Mouse (Mus musculus) 3134 (cell line): ENCODE results near the gene Zfp354a.
"Not testable (repeated sequence)": the region's sequence is repeated elsewhere in the genome, so short reads cannot be mapped to it uniquely, and the experiment has no call there.

Source experiments
- DNase-seq: peaks from one replicate; pipeline ENCODE4 v3.0.0-alpha.2; 2011; ENCODE audit warnings: low spot score; ENCODE audit not compliant: insufficient read length; ENCODE audit errors: extremely low read depth

Gene Zfp354a

DNA sequence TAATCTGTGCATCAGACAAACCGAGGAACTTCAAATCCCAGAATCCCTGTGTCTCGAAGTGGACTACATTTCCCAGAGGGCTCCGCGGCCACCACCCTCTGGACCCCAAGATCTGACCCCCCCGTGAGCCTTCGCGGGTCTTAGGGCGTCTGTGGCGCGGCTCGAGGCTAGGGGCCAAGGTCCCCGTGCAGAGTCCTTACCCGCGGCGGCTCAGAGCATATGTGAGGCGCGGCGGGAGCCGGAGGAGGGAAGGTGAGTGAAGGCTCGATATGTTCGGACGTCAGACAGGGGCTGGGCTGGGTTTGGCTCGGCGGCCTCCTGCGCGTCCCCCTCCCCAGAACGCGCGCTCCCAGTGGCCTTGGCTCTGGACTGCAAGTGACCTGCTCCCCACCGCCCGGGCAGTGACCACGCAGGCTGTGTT, at the start of gene Zfp354a:
Zfp354a (plus strand) TSS at position 107 of the 421 bp plus-strand sequence.
- peak; percentile 69 for DNase-seq

DNA sequence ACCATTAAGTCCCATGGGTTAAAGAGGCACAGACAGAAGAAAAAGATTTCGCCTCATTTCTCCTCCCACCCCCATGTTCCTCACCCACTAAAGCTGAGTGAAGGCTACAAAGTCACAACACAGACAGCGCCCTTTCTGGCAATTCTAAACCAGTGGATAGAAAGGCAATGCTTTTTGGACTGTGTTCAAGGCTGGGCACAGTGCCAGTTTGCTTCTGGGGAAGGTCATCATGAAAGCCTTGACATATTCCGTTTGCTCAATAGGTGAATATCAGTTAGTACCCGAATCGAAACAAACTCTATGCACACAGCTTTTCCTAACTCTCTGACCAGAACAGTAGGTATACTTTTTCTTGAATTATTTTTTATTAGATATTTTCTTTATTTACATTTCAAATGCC, 47.2 kb upstream of the Zfp354a start:
- DNase-seq: no peak

DNA sequence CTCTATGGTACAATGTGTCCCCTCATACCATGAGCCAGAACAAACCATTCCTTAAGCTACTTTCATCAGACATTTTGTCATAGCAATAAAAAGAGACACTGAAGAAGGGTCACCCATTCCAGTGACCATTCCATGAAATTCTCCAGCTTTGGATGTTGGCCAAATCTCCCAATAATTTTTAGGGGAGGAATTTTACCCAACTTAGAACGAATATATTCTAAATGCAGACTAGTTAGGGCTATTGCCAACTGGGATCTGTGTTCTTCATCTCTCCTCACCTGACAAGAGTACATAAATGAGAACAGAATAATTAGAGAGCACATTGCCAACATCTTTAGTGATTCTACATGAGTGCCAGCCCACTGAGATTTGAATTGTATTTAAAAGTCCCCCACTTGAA, 45.1 kb upstream of the Zfp354a start, which contains the start of gene Olfr54:
Olfr54 (plus strand) TSS at position 301 of the 400 bp plus-strand sequence.
- DNase-seq: no peak

DNA sequence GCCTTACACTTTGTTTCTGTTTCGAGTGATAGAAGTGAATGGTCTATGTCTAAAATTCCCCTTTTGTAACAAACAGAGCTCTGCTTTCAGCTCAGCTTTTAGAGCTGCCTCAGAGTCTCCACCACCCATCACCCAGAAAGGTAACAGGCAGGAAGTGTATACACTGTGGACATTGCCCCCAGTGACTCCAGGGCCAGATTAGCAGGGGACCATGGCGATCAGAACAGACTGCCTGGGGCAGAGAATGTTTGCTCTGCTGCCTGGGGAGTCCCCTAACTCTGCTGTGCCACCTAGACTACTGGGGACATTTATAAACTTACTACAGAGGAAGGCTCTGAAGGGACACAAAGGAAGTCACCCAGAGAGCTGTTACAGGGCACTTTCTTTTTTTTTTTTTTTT, 42.7 kb upstream of the Zfp354a start:
- no peak for DNase-seq

DNA sequence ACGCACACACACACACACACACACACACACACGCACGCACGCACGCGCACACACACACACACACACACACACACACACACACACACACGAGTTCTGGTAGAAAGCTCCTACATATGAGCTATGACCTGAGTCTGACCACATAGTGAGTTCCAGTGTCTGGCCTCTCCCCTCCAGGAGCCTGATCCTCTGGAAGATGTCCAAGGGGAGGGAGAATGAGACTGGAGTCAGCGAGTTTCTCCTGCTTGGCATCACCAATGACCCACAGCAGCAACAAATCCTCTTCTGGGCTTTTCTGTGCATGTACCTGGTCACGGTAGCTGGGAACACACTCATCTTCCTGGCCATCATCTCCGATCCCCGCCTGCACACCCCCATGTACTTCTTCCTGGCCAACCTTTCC, 32.2 kb upstream of the Zfp354a start:
- DNase-seq: not testable (repeated sequence)

DNA sequence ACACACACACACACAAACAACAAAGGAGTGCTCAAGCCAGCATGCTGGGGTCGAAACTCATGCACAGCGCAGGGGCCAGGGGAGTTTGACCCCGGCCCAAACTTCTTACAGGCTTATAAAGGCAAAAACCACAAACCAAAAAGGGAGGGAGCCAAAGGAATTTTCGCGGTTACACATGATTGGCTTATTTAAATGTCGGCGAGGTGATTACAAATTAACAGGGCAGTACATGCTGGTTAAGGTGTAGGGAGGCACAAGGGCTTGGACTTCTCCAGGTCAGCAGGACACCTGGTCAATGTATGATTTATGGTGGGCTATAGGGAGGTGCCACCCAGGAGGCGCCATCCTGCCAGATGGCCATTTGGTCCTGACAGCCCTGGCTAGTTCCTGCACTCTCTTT, 29.7 kb upstream of the Zfp354a start:
- not testable (repeated sequence) for DNase-seq

DNA sequence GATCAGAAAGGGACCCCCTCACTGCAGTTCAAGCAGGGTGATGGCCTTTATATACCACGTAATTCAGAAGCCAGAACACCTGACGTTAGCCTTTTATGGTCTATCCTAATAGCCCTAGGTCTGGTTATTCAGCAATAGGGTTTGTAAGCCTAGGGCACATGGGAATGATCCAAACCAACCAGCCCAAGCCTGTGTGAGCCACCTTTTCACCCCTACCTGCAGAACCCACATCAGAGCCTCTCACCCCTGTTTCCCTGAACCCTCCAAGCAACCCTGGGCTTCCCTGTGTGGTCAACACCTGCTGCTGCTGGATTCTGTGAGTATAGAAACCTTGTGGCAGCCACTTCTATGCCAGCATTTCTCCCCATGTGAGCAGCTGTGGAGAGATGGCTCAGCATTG, 28.8 kb upstream of the Zfp354a start:
- DNase-seq: no peak

DNA sequence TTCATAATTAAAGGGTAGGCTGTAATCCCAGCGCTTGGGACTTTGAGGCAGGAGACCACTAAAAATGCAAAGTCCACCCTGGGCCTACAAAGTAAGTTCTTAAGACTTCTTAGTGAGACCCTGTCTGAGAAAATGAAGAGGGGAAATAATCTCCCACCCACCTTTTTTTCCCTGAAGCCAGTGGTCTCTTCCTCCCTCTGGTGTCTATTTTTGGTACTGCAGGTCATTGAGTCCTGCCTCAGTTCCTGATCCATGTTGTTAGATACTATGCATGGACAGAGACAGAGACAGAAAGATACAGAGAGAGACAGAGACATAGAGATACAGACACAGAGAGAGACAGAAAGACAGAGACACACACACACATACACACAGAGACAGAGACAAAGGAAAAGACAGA, 26.2 kb upstream of the Zfp354a start:
- no peak for DNase-seq

DNA sequence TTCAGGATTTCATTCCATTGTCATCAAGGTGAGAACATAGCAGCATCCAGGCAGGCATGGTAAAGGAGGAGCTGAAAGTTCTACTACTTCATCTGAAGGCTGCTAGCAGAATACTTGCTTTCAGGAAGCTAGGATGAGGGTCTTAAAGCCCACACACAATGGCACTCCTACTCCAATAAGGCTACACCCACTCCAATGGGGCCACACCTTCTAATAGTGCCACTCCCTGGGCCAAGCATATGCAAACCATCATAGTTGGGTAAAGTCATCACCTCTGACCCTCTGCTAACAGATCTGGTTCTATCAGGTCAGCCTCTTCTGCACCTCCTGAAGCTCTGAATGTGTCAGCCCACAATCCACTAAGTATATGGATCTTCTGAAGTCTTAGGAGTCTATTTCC, 24.9 kb upstream of the Zfp354a start:
- DNase-seq: not testable (repeated sequence)

DNA sequence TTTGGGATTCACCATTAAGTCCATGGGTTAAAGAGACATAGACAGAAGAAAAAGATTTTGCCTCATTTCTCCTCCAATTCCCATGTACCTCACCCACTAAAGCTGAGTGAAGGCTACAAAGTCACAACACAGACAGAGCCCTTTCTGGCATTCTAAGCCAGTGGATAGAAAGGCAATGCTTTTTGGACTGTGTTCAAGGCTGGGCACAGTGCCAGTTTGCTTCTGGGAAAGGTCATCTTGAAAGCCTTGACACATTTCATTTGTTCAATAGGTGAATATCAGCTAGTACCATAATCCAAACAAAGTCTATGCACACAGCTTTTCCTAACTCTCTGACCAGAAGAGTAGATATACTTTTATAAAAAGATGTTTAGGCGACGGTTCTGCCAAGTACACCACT, 23.1 kb upstream of the Zfp354a start:
- DNase-seq: no peak

DNA sequence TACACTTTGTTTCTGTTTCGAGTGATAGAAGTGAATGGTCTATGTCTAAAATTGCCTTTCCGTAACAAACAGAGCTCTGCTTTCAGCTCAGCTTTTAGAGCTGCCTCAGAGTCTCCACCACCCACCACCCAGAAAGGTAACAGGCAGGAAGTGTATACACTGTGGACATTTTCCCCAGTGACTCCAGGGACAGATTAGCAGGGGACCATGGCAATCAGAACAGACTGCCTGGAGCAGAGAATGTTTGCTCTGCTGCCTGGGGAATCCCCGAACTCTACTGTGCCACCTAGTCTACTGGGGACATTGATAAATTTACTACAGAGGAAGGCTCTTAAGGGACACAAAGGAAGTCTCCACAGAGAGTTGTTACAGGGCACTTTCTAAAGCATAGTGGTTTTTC, 14.3 kb upstream of the Zfp354a start:
- DNase-seq: not testable (repeated sequence)

DNA sequence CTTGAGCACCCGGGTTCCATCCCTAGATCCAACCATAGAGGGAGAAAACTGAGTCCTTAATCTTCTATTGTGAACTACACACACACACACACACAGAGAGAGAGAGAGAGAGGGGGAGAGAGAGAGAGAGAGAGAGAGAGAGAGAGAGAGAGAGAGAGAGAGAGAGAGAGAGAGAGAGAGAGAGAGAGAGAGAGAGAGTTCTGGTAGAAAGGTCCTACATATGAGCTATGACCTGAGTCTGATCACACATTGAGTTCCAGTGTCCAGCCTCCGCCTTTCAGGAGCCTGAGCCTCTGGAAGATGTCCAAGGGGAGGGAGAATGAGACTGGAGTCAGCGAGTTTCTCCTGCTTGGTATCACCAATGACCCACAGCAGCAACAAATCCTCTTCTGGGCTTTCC, 11.2 kb upstream of the Zfp354a start, which contains the start of gene Olfr1375:
Olfr1375 (plus strand) TSS at position 301 of the 400 bp plus-strand sequence.
- DNase-seq: not testable (repeated sequence)

DNA sequence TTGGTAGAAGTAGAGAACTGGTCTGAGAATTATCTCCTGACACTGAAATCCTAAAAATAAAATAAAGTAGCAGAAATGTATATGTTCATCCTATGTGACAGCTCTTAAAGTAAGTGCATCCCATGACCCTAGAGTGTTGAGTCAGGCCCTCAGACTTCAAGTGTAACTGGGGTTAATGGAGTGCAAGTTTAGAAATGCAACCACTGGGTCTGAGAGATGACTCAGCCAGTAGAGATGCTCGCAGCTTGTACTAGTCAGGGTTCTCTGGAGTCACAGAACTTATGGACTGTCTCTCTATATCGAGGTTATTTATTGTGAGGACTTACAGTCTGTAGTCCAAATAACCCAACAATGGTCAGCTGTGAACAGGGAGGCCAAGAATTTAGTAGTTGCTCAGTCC, 7.4 kb upstream of the Zfp354a start:
- DNase-seq: no peak

DNA sequence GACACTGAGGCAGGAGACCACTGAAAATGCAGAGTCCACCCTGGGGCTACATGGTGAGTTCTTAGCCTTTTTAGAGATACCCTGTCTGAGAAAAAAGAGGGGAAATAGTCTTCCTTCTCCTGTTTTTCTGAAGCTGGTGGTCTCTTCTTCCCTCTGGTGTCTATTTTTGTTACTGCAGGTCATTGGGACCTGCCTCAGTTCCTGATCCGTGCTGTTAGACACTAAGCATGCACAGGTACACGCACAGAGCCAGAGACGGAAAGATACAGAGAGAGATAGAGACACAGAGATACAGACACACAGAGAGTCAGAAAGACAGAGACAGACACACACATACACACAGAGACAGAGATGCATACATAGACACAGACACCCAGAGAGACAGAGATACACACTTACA, 5.8 kb upstream of the Zfp354a start:
- no peak for DNase-seq

DNA sequence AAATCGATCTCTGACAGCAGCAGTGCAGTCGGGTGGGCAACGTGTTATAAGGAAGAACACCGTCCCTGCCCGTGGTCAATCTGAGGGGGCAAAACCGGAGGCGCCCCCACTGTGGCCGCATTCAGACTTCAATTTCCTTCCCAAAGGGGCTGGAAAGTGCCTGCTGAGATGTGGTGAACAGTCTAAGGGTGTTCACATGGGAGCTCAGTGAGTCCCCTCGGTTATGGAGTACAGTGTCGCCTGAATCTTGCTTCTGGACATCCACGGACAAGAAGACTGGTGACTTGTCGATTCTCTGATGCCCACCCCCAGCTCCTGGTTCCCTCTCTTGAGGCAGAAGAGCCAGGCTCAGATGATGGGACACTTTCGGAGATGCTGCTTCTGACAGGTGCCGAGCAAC, 583 bp downstream of the Zfp354a start:
- DNase-seq: no peak

DNA sequence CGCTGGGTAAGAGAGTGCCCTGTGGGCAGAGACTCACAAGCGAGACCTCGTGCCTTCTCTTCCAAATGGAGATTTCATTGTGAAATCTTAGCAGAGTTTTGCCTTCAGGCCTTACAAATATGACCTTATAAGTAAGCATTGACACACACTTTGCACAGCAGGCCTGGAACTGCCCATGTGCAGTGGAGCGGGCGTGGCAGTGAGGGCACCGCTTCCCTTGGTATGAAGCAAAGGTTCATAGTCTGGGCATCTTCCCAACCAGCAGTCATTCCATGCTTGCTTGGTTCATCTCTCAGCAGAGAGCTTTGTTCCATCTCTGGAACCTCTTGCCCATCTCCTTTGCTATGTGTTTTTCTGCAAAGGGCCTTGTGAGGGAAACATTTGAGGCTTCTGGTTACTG, 1.9 kb downstream of the Zfp354a start:
- no peak for DNase-seq

DNA sequence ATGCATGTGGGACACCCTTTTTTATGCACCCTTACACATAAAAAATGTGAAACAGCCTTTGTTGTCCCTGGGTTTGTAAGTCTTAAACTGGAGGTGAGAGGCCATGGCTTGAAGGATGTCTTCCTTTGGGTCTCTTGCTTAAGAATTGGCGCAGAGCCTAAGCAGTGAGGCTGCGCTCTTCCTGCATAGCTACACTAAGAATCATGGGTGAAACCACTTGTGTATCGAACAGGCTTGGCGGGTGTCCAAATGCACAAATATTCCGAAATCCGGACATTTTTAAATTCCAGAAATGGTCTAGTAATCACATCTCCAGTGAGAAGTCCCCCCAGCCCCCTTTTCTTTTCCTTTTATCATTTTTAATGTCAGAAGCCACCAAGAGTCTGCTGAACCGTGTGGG, 4.2 kb downstream of the Zfp354a start:
- no peak for DNase-seq

DNA sequence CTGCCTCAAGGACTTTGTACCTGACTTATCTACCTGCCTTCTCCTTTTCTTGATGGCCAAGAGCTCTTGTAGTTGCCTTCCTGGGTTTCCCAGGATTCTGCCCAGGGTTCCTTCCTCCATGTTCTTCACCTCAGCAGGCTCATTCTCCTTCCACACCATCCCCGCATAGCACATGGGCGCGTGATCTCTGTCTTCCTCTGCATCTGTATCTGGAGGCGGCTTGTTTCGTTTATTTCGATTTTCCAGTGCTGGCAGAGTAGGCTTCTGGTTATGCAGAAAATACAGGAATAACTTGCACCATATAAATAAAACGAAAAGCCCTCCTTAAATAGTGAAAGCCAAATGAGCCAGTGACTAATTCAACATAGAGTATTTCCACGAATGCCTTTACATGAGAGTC, 4.8 kb downstream of the Zfp354a start:
- no peak for DNase-seq

DNA sequence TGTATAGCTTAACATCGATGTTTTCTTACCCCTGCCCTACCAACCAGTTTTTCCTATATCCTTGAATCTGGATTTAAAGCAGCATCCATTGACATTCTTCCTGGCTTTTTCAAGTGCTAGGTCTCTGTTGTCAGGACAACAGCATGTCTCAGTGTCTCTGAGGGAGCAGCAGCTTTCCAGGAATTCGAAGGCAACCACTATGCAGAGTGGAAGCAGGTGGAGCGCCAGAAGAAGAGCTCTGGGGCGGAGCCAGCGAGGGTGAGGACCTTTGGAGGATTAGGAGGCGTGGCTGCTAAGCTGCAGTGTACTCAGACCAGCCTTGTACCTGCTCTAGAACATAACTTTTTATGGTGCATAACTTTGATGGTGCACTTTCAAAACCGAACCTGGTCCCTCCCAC, 25.5 kb downstream of the Zfp354a start:
- no peak for DNase-seq

DNA sequence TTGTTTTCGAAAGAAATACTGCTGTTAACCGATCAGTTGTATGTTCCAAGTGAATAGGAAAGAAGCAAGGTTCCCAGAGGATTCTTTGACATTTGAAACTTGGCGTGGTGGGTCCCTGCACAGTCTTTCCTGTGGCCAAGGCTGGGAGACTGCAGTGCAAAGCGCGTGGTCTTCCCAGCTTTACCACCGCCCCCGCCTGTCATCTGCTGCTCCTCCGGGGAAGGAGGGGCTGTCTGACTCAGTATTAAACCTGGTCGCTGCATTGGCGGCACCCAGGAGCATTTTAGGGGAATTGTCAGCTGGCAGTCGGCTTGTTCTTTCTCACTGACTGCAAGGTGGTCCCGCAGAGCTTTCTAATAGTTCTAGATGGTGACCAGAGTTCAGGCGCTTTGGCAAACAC, 26.2 kb downstream of the Zfp354a start:
- no peak for DNase-seq

DNA sequence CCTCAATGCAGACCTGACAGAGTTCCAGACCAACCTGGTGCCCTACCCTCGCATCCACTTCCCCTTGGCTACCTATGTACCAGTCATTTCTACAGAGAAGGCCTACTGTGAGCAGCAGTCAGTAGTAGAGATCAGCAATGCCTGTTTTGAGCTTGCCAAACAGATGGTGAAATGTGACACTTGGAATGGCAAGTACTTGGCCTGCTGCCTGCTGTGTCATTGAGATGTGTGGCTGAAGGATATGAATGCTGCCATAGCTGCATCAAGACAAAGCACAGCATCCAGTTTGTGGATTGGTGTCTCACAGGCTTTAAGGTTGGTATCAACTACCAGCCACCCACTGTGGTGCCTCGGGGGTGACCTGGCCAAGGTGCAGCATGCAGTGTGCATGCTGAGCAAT, 48.2 kb downstream of the Zfp354a start:
- no peak for DNase-seq

DNA sequence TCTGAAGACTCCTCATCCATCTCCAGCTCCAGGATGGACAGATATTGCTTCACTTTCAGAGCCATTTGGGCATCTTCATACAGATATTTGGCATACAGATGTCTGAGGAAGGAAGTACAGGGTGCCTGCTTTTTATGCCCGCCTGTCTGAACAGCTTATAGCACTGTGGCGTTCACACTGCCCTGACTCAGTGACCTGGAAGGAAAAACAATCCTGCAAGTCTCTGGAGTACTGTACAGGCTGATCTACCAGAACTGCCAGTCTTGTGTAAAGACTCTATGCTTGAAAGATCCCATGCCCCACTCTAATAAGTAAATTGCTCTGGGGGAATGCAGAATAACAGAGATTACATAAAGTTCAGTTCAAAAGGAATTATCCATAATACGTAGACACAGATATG, 51.6 kb downstream of the Zfp354a start:
- DNase-seq: no peak
